Mouse (Mus musculus) heart, embryonic 16.5 days (tissue): ENCODE data around the gene Mmp2. TPM values are rescaled to one million over a fixed set of nuclear protein-coding genes. Genes with fewer than 3 reads are reported as not detected.
A peak's percentile ranks its signal among the peaks of the same experiment; 100 is the strongest.

ENCODE experiments used
- ATAC-seq: fragments of 200-750 bp; cut with Nextera tagmentation; replicated peaks from 2 replicates; pipeline ENCODE4 v1.8.0; 2017; ENCODE audit warnings: moderate number of reproducible peaks; ENCODE audit not compliant: insufficient read depth, low FRiP score; ENCODE audit errors: extremely low read depth
- H3K27ac ChIP-seq: fragments of 300-500 bp; sonication (generic); 2 replicates; pipeline ENCODE4 v1.5.1; 2014; ENCODE audit warnings: mild to moderate bottlenecking, low read length, control low read depth, moderate library complexity
- H3K27me3 ChIP-seq: fragments of 300-500 bp; sonication (generic); 2 replicates; pipeline ENCODE4 v1.6.1; 2014; ENCODE audit warnings: low read length, mixed read lengths; ENCODE audit not compliant: control insufficient read depth, insufficient read depth
- H3K36me3 ChIP-seq: fragments of 300-500 bp; sonication (generic); 2 replicates; pipeline ENCODE4 v1.6.1; 2014; ENCODE audit not compliant: control insufficient read depth, insufficient read depth
- H3K4me1 ChIP-seq: fragments of 300-500 bp; sonication (generic); 2 replicates; pipeline ENCODE4 v1.6.1; 2014; ENCODE audit warnings: low read length, mixed read lengths; ENCODE audit not compliant: control insufficient read depth, insufficient read depth
- H3K4me2 ChIP-seq: fragments of 300-500 bp; sonication (generic); 2 replicates; pipeline ENCODE4 v1.6.1; 2014; ENCODE audit warnings: low read depth, mild to moderate bottlenecking, control low read depth, low read length
- H3K4me3 ChIP-seq: fragments of 300-500 bp; sonication (generic); 2 replicates; pipeline ENCODE4 v1.5.1; 2014; ENCODE audit warnings: mild to moderate bottlenecking, control low read depth, low read length
- H3K9ac ChIP-seq: fragments of 300-500 bp; sonication (generic); 2 replicates; pipeline ENCODE4 v1.6.1; 2014; ENCODE audit warnings: low read length, control low read depth
- H3K9me3 ChIP-seq: fragments of 300-500 bp; sonication (generic); replicated peaks from 2 replicates; pipeline ENCODE4 v1.6.1; 2016; ENCODE audit warnings: low read length; ENCODE audit not compliant: control insufficient read depth
- WGBS: fragments of 180-500 bp; shearing (Covaris S2); extraction: QIAGEN DNeasy Blood & Tissue Kit; methylation state at CpG from one replicate; pipeline ENCODE4 v1.1.7; 2014; 5-methylcytosine and 5-hydroxymethylcytosine counted together
- polyA plus RNA-seq: library from polyadenylated mRNA; unstranded; fragments of >200 nt; fragmentation: Nextera tagmentation; extraction: Ambion mirVana; gene quantifications from 2 replicates; pipeline ENCODE4 v1.2.1, GENCODE M21; 2015

Gene Mmp2
- polyA plus RNA-seq, 1 experiment from 2014 or later = 110 TPM

DNA sequence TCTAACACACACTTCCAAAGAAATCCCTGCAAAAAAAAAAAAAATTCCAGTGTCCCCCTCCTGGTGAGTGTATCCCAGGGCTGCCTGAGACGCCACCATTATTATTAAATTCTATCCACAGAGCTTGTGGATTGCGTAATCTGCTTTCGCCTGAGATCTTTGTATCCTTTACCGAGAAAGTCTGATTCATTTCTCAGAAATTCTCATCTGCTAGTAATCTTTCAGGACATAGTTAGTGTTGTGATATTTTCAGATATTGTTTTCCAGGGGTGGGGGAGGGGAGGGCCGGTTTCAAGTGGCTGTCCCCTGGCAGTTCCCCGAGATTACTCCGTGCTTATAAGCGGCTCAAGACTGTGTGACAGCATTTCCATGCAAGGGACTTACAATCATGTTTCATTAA lies 25.9 kb upstream of the Mmp2 start:
- H3K4me2 ChIP-seq = no peak overlapping the region
- ATAC-seq = no peak
- no peaks in the 10 kb centered on the region for H3K27me3 ChIP-seq
- H3K4me1 ChIP-seq = no peaks in the 10 kb centered on the region
- H3K9me3 ChIP-seq = no peaks in the 10 kb centered on the region; the same call in 1 of the 2 replicates
- H3K4me3 ChIP-seq = no peak overlapping the region
- no peaks in the 10 kb centered on the region for H3K36me3 ChIP-seq
- WGBS = 49% methylated on average over 8 of the region's 8 CpGs
- H3K9ac ChIP-seq = no peak overlapping the region
- no peak overlapping the region for H3K27ac ChIP-seq

DNA sequence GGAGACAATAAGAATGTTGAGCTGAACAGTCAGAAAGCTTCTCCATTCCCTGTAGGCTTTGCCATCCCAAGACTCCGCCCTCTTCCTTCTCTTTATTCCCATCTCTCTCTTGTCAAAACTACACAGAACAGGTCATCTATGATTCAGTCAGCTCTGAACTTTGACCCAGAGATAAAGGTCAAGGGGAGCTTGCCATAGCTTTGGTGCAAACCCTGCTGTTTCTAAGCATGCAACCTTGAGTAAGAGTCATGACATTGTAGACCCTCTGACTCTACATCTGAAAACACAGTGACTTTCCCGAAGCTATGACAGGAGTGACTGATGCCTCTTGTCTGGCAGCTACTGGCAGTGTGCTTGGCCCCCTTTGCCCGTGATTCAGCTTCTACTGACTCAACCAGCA lies 24.5 kb upstream of the Mmp2 start:
- no peaks in the 10 kb centered on the region for H3K27me3 ChIP-seq
- no peak overlapping the region for H3K27ac ChIP-seq
- no peak overlapping the region for H3K4me3 ChIP-seq
- no peaks in the 10 kb centered on the region; the same call in 1 of the 2 replicates for H3K9me3 ChIP-seq
- no peak for ATAC-seq
- no peaks in the 10 kb centered on the region for H3K4me1 ChIP-seq
- no peaks in the 10 kb centered on the region for H3K36me3 ChIP-seq
- WGBS = 69% methylated on average over 3 of the region's 3 CpGs
- H3K4me2 ChIP-seq = no peak overlapping the region
- no peak overlapping the region for H3K9ac ChIP-seq

DNA sequence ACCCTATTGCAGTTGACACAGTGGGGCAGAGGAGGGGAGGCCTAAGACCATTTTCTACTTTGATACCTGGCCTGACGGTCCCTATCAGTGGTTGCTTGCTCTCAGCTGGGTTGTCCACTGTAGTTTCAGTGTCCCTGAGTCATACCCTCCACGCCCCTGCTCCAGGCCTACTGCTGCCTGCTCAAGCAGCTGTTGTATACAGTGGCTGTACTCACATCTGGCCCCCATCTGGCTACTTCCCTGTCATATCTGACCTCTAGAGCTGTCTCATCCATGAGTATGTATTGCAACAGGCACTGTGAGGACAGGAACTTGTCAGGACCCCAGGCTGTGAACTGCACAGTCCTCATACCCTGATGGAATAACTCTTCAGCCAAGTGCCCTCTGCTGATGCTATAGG lies 14.3 kb upstream of the Mmp2 start:
- Histone ChIP-seq H3K4me3 (no peak overlapping the region), H3K9ac (no peak overlapping the region), H3K36me3 (no peaks in the 10 kb centered on the region), H3K27me3 (no peaks in the 10 kb centered on the region), H3K4me2 (no peak overlapping the region), H3K27ac (no peak overlapping the region), H3K4me1 (no peaks in the 10 kb centered on the region), H3K9me3 (no peaks in the 10 kb centered on the region)
- ATAC-seq = no peak
- 77% methylated on average over 2 of the region's 2 CpGs for WGBS

DNA sequence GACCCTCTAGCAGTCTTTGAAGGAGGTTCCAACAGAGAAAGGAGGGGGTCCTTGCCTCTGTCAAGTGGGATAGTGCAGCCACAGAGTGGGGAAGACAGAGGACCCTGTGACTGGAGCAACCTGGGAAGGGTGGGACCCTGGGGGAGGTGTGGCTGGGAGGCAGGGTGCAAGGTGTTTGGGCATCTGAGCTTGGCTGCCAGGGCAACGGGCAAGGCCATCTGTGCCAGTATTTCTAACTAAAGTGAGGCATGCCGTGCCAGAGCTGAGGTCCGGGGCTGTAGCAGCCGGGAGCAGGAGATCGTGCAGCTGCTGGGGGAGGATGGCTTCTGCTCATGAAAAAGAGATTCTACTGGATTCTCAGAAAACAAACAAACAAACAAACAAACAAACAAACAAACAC lies 11.4 kb upstream of the Mmp2 start:
- H3K9ac ChIP-seq = no peak overlapping the region
- no peak overlapping the region for H3K4me3 ChIP-seq
- H3K27me3 ChIP-seq = no peaks in the 10 kb centered on the region
- H3K4me2 ChIP-seq = no peak overlapping the region
- H3K9me3 ChIP-seq = no peaks in the 10 kb centered on the region
- no peaks in the 10 kb centered on the region for H3K4me1 ChIP-seq
- no peaks in the 10 kb centered on the region for H3K36me3 ChIP-seq
- no peak for ATAC-seq
- WGBS = 86% methylated on average over 5 of the region's 5 CpGs
- no peak overlapping the region for H3K27ac ChIP-seq

DNA sequence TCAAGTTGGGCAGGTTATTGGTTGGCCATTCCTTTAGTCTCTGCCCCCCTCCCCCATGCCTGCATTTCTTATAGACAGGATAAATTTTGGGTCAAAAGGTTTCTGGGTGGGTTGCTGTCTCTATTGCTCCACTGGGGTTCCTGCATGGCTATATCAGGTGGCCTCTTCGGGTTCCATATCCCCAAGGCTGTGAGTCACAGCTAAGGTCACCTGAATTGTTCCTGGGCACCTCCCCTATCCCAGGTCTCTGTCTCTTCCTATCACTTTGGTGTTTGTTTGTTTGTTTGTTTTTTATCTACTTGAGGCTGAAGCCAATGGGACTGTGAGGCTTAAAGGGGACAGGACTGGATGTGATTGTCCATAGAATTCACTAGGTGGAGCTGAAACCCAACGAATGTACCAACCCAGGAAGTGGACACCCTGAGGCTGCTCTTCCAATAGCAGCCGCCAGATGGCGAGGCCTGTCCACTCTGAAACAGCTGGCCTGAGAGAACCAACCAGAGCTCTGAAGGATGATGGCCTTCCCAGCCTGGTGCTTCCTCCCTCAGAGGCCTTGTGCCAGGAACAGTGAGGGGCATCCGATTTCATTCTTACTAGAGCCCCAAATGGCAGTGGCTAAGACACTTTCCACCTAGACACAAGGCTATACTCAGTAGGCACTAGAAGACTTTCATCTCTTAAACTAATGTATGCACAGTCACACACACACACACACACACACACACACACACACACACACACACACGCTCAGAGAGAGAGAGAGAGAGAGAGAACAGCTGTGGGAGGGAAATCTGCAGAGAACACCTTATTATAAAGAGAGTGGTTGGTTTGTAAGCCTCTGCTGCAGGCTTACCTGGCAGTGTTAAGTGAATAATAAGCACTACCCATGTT lies 8.9 kb upstream of the Mmp2 start:
- no peak overlapping the region for H3K4me3 ChIP-seq
- no peaks in the 10 kb centered on the region for H3K9me3 ChIP-seq
- H3K4me2 ChIP-seq = no peak overlapping the region
- no peaks in the 10 kb centered on the region for H3K36me3 ChIP-seq
- ATAC-seq = peak; percentile 86
- H3K9ac ChIP-seq = no peak overlapping the region
- 22% methylated on average over 6 of the region's 6 CpGs for WGBS
- H3K27ac ChIP-seq = no peak overlapping the region
- H3K4me1 ChIP-seq = no peaks in the 10 kb centered on the region
- no peaks in the 10 kb centered on the region for H3K27me3 ChIP-seq

DNA sequence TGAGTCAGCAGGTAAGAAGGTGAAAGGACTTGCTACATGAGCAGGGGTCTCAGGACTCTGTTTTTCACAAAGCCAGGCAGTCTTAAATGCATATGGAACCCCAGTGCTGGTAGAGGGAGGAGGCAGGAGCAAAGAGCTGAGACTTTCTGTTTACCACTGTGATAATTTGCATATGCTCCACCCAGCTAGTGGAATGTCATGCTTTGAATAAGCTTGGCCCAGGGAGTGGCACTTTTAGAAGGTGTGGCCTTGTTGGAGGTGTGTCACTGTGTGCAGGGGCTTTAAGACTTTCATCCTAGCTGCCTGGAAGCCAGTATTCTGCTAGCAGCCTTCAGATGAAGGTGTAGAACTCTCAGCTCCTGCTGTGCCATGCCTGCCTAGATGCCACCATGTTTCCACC lies 5.9 kb upstream of the Mmp2 start:
- Histone ChIP-seq H3K4me3 (no peak overlapping the region), H3K36me3 (no peaks in the 10 kb centered on the region), H3K9ac (no peak overlapping the region), H3K4me1 (peaks cover 4% of the 10 kb centered on the region; the same call in 1 of the 2 replicates), H3K9me3 (no peaks in the 10 kb centered on the region), H3K27ac (no peak overlapping the region), H3K27me3 (no peaks in the 10 kb centered on the region), H3K4me2 (no peak overlapping the region)
- no peak for ATAC-seq

DNA sequence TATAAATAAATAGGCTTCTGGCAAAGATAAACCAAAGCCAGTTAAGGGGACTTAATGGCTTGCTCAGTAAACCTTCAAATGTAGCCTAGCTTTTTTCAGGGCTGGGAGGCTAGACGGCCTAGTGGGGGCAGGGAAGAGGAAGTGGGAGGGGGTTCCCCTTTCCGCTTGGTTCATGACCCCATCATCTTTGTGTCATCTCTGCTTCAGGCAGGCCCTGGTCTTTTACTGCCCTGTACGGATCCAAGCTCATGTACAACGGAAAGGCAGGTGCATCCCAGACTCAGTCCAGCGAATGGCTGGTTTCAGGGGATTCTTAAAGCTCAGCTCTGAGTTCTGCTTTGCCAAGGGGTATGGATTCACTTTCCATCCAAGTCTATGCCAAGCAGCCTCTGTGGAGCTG lies 4.7 kb upstream of the Mmp2 start:
- no peak overlapping the region for H3K9ac ChIP-seq
- peaks cover 7% of the 10 kb centered on the region; the same call in 1 of the 2 replicates for H3K27me3 ChIP-seq
- peaks cover 7% of the 10 kb centered on the region for H3K4me1 ChIP-seq
- H3K4me2 ChIP-seq = no peak overlapping the region
- no peak for ATAC-seq
- H3K27ac ChIP-seq = no peak overlapping the region
- H3K9me3 ChIP-seq = no peaks in the 10 kb centered on the region
- 67% methylated on average over 5 of the region's 5 CpGs for WGBS
- no peak overlapping the region for H3K4me3 ChIP-seq
- H3K36me3 ChIP-seq = no peaks in the 10 kb centered on the region

DNA sequence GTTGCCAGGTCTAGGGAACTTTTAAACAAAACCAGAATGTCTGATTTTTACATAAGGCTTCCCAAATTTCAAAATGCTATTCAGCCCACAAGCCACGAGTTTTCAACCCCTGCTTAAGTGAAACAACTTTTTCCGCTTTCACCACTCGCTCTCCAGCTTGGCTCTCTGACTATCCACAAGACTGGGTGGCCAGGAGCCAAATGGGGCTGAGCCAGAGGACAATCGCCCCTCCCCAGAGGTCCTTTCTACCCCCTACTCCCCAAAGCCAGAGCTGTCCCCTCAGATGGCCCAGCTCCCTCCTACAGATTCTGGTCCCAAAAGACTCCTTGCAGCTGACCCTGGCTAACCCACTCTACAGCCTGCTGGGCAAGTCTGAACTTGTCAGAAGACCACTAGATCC lies 1.1 kb upstream of the Mmp2 start:
- H3K4me2 ChIP-seq = no peak overlapping the region
- no peak for ATAC-seq
- no peaks in the 10 kb centered on the region for H3K36me3 ChIP-seq
- 41% methylated on average over 4 of the region's 4 CpGs for WGBS
- H3K9me3 ChIP-seq = no peaks in the 10 kb centered on the region
- H3K27ac ChIP-seq = no peak overlapping the region; the same call in 1 of the 2 replicates
- peaks cover 17% of the 10 kb centered on the region for H3K27me3 ChIP-seq
- no peak overlapping the region for H3K4me3 ChIP-seq
- no peak overlapping the region for H3K9ac ChIP-seq
- H3K4me1 ChIP-seq = peaks cover 7% of the 10 kb centered on the region

DNA sequence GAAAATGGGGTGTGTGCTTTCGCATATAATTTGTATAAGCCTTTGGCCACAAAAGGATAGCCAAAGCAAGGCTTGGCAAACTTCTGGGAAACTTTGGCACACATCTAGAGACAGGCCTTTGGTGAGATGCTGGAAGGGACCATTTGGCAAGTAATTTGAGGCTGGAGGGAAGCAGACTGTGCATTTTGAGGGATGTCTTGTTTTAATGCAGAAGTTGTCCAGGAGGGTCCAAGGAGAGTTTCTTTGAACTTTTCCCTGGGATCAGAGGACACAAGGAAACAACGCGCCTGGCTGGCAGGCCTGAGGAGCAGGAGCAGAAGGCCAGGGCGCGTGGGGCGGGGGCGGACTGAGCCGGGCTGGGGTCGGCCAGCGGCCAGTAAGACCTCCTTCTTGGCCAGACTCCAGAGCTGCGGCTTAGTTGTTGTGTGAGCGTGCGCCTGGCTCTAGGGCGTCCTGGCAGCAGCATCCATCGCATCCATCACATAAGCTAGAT lies 1.2 kb downstream of the Mmp2 start:
- H3K36me3 ChIP-seq = no peaks in the 10 kb centered on the region
- peaks cover 17% of the 10 kb centered on the region for H3K27me3 ChIP-seq
- H3K9me3 ChIP-seq = no peaks in the 10 kb centered on the region
- H3K27ac ChIP-seq = peak overlapping the region; percentile 74; the same call in 1 of the 2 replicates
- peaks cover 7% of the 10 kb centered on the region for H3K4me1 ChIP-seq
- peak overlapping the region; percentile 56 for H3K4me2 ChIP-seq
- 31% methylated on average over 15 of the region's 15 CpGs for WGBS
- ATAC-seq = peak; percentile 49
- no peak overlapping the region for H3K9ac ChIP-seq
- H3K4me3 ChIP-seq = peak overlapping the region; percentile 53
